Mouse (Mus musculus) lung, postnatal 0 days (tissue): Measurements from ENCODE around the gene Ulk1.
A peak's percentile ranks its signal among the peaks of the same experiment; 100 is the strongest.

ENCODE experiments used
- CTCF ChIP-seq: IDR thresholded peaks from 2 replicates; pipeline ENCODE4 v1.5.1; 2016; ENCODE audit warnings: antibody characterized with exemption, mild to moderate bottlenecking
- EP300 ChIP-seq: IDR thresholded peaks from 2 replicates; pipeline ENCODE4 v1.6.1; 2016; ENCODE audit warnings: antibody characterized with exemption, mild to moderate bottlenecking, control low read depth

GRCm38 (mm10) chr5:110840465-110840864, 30.6 kb upstream of the Ulk1 start:
- no peak for TF ChIP-seq EP300
- peak; percentile 63 for TF ChIP-seq CTCF
